Comparison of ENCODE assay signal across 8 mouse cellular contexts in genomic region chr5:47981951-47982350, GRCm38 (mm10). TPM values are rescaled to one million over a fixed set of nuclear protein-coding genes. Genes with fewer than 3 reads are reported as not detected.
DNase-seq lines count a peak whose midpoint lies in the region; ATAC-seq lines count a peak whose summit lies in the region.

No protein-coding gene starts in this region.

- H3K36me3 ChIP-seq in kidney, embryonic 16.5 days (ENCODE audit: insufficient read depth, low read length): no peaks in the 10 kb centered on the region
- H3K36me3 ChIP-seq in embryonic facial prominence, embryonic 14.5 days (ENCODE audit: control insufficient read depth, insufficient read depth, low read length): no peaks in the 10 kb centered on the region
- no peaks in the 10 kb centered on the region for H3K36me3 ChIP-seq in intestine, embryonic 14.5 days (ENCODE audit: control insufficient read depth, insufficient read depth, low read length)
- no peaks in the 10 kb centered on the region for H3K36me3 ChIP-seq in midbrain, embryonic 15.5 days (replicated peaks)

- no peak for ATAC-seq in kidney, embryonic 16.5 days (ENCODE audit: low FRiP score, low TSS enrichment)
- ATAC-seq in embryonic facial prominence, embryonic 14.5 days (ENCODE audit: low read depth): no peak
- no peak for ATAC-seq in intestine, embryonic 14.5 days (replicated peaks; ENCODE audit: low FRiP score, low TSS enrichment, low read depth)
- ATAC-seq in midbrain, embryonic 15.5 days (replicated peaks): no peak

- no peak overlapping the region for H3K27ac ChIP-seq in kidney, embryonic 16.5 days (ENCODE audit: low read length)
- H3K27ac ChIP-seq in embryonic facial prominence, embryonic 14.5 days (replicated peaks; ENCODE audit: low read depth, low read length): no peak overlapping the region
- H3K27ac ChIP-seq in intestine, embryonic 14.5 days (ENCODE audit: low read depth): no peak overlapping the region
- no peak overlapping the region for H3K27ac ChIP-seq in midbrain, embryonic 15.5 days

- no peak for DNase-seq in kidney, postnatal 10 days
- no peak for DNase-seq in embryonic facial prominence, embryonic 14.5 days (ENCODE audit: low spot score)
- DNase-seq in intestine, embryonic 14.5 days (ENCODE audit: low spot score): no peak
- DNase-seq in embryo, embryonic 11 days: no peak
- DNase-seq in kidney, adult 18-20 months: no peak
- DNase-seq in yolk sac, embryonic 10.5 days (ENCODE audit: low spot score): no peak

- H3K4me3 ChIP-seq in kidney, embryonic 16.5 days (ENCODE audit: low read length): no peak overlapping the region
- peak overlapping the region; percentile 69; the same call in 1 of the 2 replicates for H3K4me3 ChIP-seq in embryonic facial prominence, embryonic 14.5 days (ENCODE audit: low read depth, low read length)
- no peak overlapping the region for H3K4me3 ChIP-seq in intestine, embryonic 14.5 days (ENCODE audit: low read depth, low read length)
- no peak overlapping the region for H3K4me3 ChIP-seq in midbrain, embryonic 15.5 days

- H3K4me1 ChIP-seq in kidney, embryonic 16.5 days (ENCODE audit: insufficient read depth, low read length): peaks cover 28% of the 10 kb centered on the region
- H3K4me1 ChIP-seq in embryonic facial prominence, embryonic 14.5 days (ENCODE audit: control insufficient read depth, insufficient read depth, low read length): peaks cover 19% of the 10 kb centered on the region
- peaks cover 14% of the 10 kb centered on the region; the same call in 1 of the 2 replicates for H3K4me1 ChIP-seq in intestine, embryonic 14.5 days (replicated peaks; ENCODE audit: control insufficient read depth, insufficient read depth, low read length)
- peaks cover 29% of the 10 kb centered on the region for H3K4me1 ChIP-seq in midbrain, embryonic 15.5 days

- no peak overlapping the region for H3K9ac ChIP-seq in kidney, embryonic 16.5 days (replicated peaks; ENCODE audit: low read length)
- H3K9ac ChIP-seq in embryonic facial prominence, embryonic 14.5 days (ENCODE audit: low read depth, low read length): no peak overlapping the region
- no peak overlapping the region for H3K9ac ChIP-seq in intestine, embryonic 14.5 days (ENCODE audit: low read length)
- H3K9ac ChIP-seq in midbrain, embryonic 15.5 days: no peak overlapping the region

- peak overlapping the region; percentile 98 for H3K4me2 ChIP-seq in kidney, embryonic 16.5 days (replicated peaks; ENCODE audit: low read depth, low read length)
- peak overlapping the region; percentile 96 for H3K4me2 ChIP-seq in embryonic facial prominence, embryonic 14.5 days (ENCODE audit: low read depth, low read length)
- H3K4me2 ChIP-seq in intestine, embryonic 14.5 days (ENCODE audit: low read length): peak overlapping the region; percentile 92
- peak overlapping the region; percentile 91 for H3K4me2 ChIP-seq in midbrain, embryonic 15.5 days

- H3K9me3 ChIP-seq in kidney, embryonic 16.5 days (ENCODE audit: low read length): no peaks in the 10 kb centered on the region
- H3K9me3 ChIP-seq in embryonic facial prominence, embryonic 14.5 days (ENCODE audit: control insufficient read depth, low read length): no peaks in the 10 kb centered on the region
- H3K9me3 ChIP-seq in intestine, embryonic 14.5 days (ENCODE audit: control insufficient read depth, low read length): no peaks in the 10 kb centered on the region
- H3K9me3 ChIP-seq in midbrain, embryonic 15.5 days: no peaks in the 10 kb centered on the region

- no peaks in the 10 kb centered on the region for H3K27me3 ChIP-seq in kidney, embryonic 16.5 days (ENCODE audit: insufficient read depth, low read length)
- H3K27me3 ChIP-seq in embryonic facial prominence, embryonic 14.5 days (replicated peaks; ENCODE audit: control insufficient read depth, insufficient read depth, low read length): peaks cover 19% of the 10 kb centered on the region
- peaks cover 28% of the 10 kb centered on the region for H3K27me3 ChIP-seq in intestine, embryonic 14.5 days (replicated peaks; ENCODE audit: control insufficient read depth, insufficient read depth, low read length)
- no peaks in the 10 kb centered on the region for H3K27me3 ChIP-seq in midbrain, embryonic 15.5 days (replicated peaks)

- WGBS in kidney, embryonic 16.5 days: 66% methylated on average over 8 of the region's 8 CpGs
- 46% methylated on average over 8 of the region's 8 CpGs for WGBS in embryonic facial prominence, embryonic 14.5 days
- 54% methylated on average over 8 of the region's 8 CpGs for WGBS in intestine, embryonic 14.5 days
- 59% methylated on average over 8 of the region's 8 CpGs for WGBS in midbrain, embryonic 15.5 days

RNA-seq across cellular contexts. Expression of gene Slit2, which starts 1.0 kb away (rescaled TPM):
- 32.6 and 36.4 TPM in 2 replicates for polyA plus RNA-seq in kidney, embryonic 16.5 days (2015; fragmentation: Nextera tagmentation; extraction: Ambion mirVana)
- polyA plus RNA-seq in embryonic facial prominence, embryonic 14.5 days (2014; fragmentation: Nextera tagmentation; extraction: Ambion mirVana): 27.0 and 27.6 TPM in 2 replicates
- polyA plus RNA-seq in intestine, embryonic 14.5 days (2014; fragmentation: Nextera tagmentation; extraction: Ambion mirVana): 38.6 and 40.4 TPM in 2 replicates
- 23.1 and 25.4 TPM in 2 replicates for polyA plus RNA-seq in midbrain, embryonic 15.5 days (2015; fragmentation: Nextera tagmentation; extraction: Ambion mirVana)
